Mouse (Mus musculus): ENCODE results near the gene Dscam. TPM values are rescaled to one million over a fixed set of nuclear protein-coding genes. Genes with fewer than 3 reads are reported as not detected.

The Dscam gene
- polyA plus RNA-seq, 1 experiment from 2014 or later: 0.05 TPM

DNA sequence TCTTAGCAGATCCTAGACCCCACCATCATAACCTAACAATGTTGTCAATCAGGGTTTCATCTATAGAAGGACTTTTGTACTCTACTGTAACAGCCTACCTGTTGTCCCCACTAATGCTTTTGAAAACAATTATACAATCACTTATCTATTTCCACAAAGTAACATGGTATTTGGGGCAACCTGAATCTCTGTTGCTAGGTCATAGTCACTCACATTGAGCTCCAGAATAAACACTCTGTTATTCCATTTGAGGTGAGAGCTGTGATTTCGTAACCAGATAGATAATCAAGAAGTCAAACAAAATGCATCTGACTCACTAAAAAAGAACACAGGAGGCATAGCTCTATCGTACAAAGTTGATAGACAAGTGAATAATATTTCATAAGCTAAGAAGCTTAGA lies 226.9 kb downstream of the Dscam start:
- Histone ChIP-seq H3K27me3 (ENCODE audit: insufficient read depth, low read length) (no peaks in the 10 kb centered on the region), H3K4me3 (replicated peaks; ENCODE audit: low read depth, low read length) (no peak overlapping the region), H3K27ac (no peak overlapping the region), H3K4me1 (replicated peaks; ENCODE audit: insufficient read depth, low read length) (no peaks in the 10 kb centered on the region), H3K36me3 (ENCODE audit: insufficient read depth, low read length) (no peaks in the 10 kb centered on the region), H3K9me3 (replicated peaks; ENCODE audit: low read length) (no peaks in the 10 kb centered on the region), H3K4me2 (ENCODE audit: low read length) (no peak overlapping the region), H3K9ac (ENCODE audit: low read depth, low read length) (no peak overlapping the region)
- TF ChIP-seq CTCF (IDR thresholded peaks at IDR 0.05; ENCODE audit: low read depth): no peak
- 88% methylated on average over 2 of the region's 2 CpGs for WGBS
- no peak for DNase-seq (ENCODE audit: low spot score)
- no peak for ATAC-seq (replicated peaks; ENCODE audit: low FRiP score, low read depth)

DNA sequence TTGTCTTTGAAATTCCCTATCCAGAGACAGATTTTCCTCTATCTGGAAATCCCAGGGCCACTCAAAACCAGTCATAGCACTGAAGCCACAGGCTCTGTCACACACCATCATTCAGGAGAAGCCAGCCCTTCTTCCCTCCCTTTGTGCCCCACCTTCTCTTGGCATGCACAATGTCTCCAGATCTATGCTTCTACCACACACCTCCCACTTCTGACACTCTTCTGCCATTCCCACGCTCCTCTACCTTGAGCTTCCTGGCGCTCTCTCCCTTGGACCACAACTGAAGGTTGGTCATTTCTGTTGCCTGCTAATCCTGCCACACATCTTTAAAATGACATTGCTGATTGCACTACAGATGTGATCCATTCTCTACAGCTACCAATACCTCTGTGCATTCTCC lies 235.8 kb downstream of the Dscam start:
- no peaks in the 10 kb centered on the region for H3K27me3 ChIP-seq (ENCODE audit: insufficient read depth, low read length)
- ATAC-seq (replicated peaks; ENCODE audit: low FRiP score, low read depth) (no peak), DNase-seq (ENCODE audit: low spot score) (no peak)
- H3K4me3 ChIP-seq (replicated peaks; ENCODE audit: low read depth, low read length): no peak overlapping the region
- WGBS: 94% methylated on average over 2 of the region's 2 CpGs
- no peak overlapping the region for H3K9ac ChIP-seq (ENCODE audit: low read depth, low read length)
- H3K36me3 ChIP-seq (ENCODE audit: insufficient read depth, low read length): no peaks in the 10 kb centered on the region
- H3K27ac ChIP-seq: no peak overlapping the region
- TF ChIP-seq CTCF (IDR thresholded peaks at IDR 0.05; ENCODE audit: low read depth): no peak
- H3K9me3 ChIP-seq (replicated peaks; ENCODE audit: low read length): no peaks in the 10 kb centered on the region
- no peaks in the 10 kb centered on the region for H3K4me1 ChIP-seq (replicated peaks; ENCODE audit: insufficient read depth, low read length)
- H3K4me2 ChIP-seq (ENCODE audit: low read length): no peak overlapping the region

DNA sequence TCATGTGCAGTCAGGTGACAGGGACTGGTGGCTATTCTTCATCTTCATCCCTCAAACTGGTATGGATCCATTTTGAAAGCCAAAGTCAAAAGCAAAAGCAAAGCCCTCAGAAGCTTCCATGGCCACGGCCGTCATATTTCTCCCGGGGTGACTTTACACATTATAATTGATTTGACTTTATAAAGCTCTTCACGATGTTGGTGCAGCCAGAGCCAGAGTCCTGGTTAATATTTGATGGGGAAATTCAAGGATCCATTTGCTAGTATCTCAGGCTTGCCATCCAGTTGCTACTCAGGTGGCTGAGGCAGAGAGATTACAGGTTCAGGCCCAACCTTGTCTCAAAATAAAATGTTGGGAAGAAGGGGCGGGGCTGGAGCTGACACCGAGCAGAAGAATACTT lies 238.3 kb downstream of the Dscam start:
- no peaks in the 10 kb centered on the region for H3K9me3 ChIP-seq (replicated peaks; ENCODE audit: low read length)
- H3K4me3 ChIP-seq (replicated peaks; ENCODE audit: low read depth, low read length): no peak overlapping the region
- no peaks in the 10 kb centered on the region for H3K27me3 ChIP-seq (ENCODE audit: insufficient read depth, low read length)
- H3K4me1 ChIP-seq (replicated peaks; ENCODE audit: insufficient read depth, low read length): no peaks in the 10 kb centered on the region
- H3K36me3 ChIP-seq (ENCODE audit: insufficient read depth, low read length): no peaks in the 10 kb centered on the region
- ATAC-seq (replicated peaks; ENCODE audit: low FRiP score, low read depth): no peak
- no peak for TF ChIP-seq CTCF (IDR thresholded peaks at IDR 0.05; ENCODE audit: low read depth)
- whole genome bisulfite sequencing: 94% methylated on average over 6 of the region's 6 CpGs
- DNase-seq (ENCODE audit: low spot score): no peak
- no peak overlapping the region for H3K4me2 ChIP-seq (ENCODE audit: low read length)
- H3K27ac ChIP-seq: no peak overlapping the region
- H3K9ac ChIP-seq (ENCODE audit: low read depth, low read length): no peak overlapping the region

DNA sequence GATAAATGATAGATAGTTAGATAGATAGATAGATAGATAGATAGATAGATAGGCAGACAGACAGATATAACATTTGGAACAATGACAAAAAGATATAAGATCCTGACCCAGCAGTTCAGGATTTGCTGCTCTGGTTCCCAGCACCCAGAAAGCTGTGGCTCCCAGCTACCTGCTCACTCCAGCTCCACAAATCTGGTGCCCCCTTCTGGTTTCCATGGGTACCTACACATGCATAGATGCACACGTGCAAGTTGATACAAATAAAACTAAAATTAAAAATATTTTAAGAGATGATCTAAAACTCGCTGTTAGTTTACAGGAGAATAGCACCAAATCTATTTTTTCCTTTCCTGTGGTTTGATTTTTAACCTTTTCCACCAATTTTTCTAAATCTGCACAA lies 238.8 kb downstream of the Dscam start:
- TF ChIP-seq CTCF (IDR thresholded peaks at IDR 0.05; ENCODE audit: low read depth): no peak
- Histone ChIP-seq H3K4me3 (replicated peaks; ENCODE audit: low read depth, low read length) (no peak overlapping the region), H3K27me3 (ENCODE audit: insufficient read depth, low read length) (no peaks in the 10 kb centered on the region), H3K9ac (ENCODE audit: low read depth, low read length) (no peak overlapping the region), H3K36me3 (ENCODE audit: insufficient read depth, low read length) (no peaks in the 10 kb centered on the region), H3K27ac (no peak overlapping the region), H3K4me2 (ENCODE audit: low read length) (no peak overlapping the region), H3K9me3 (replicated peaks; ENCODE audit: low read length) (no peaks in the 10 kb centered on the region), H3K4me1 (replicated peaks; ENCODE audit: insufficient read depth, low read length) (no peaks in the 10 kb centered on the region)
- DNase-seq (ENCODE audit: low spot score) (no peak), ATAC-seq (replicated peaks; ENCODE audit: low FRiP score, low read depth) (no peak)
- 87% methylated on average over 2 of the region's 2 CpGs for WGBS

DNA sequence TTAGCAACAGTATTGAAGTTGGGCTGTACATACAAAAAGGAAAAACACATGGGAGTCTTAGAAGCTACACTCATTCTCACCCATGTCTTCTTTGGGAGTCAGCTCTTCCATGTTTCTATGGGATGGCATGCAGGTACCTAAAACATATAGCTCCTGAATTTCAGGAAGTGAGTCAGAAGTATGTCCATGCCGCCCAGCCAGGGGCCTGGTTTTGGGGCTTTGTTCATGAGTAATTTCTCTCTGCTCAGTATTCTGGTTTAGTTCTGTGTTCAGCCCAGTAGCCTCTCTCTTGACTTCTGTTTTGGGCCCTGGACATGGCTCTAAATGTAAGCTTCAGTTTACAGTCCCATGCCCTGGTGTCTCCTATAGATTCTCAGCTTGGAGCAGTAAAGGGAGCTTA lies 242.5 kb downstream of the Dscam start:
- Histone ChIP-seq H3K4me1 (replicated peaks; ENCODE audit: insufficient read depth, low read length) (no peaks in the 10 kb centered on the region), H3K4me3 (replicated peaks; ENCODE audit: low read depth, low read length) (no peak overlapping the region), H3K36me3 (ENCODE audit: insufficient read depth, low read length) (no peaks in the 10 kb centered on the region), H3K9me3 (replicated peaks; ENCODE audit: low read length) (no peaks in the 10 kb centered on the region), H3K9ac (ENCODE audit: low read depth, low read length) (no peak overlapping the region), H3K27me3 (ENCODE audit: insufficient read depth, low read length) (no peaks in the 10 kb centered on the region), H3K4me2 (ENCODE audit: low read length) (no peak overlapping the region), H3K27ac (no peak overlapping the region)
- no peak for DNase-seq (ENCODE audit: low spot score)
- ATAC-seq (replicated peaks; ENCODE audit: low FRiP score, low read depth): no peak
- 88% methylated on average over 1 of the region's 1 CpGs for WGBS
- no peak for TF ChIP-seq CTCF (IDR thresholded peaks at IDR 0.05; ENCODE audit: low read depth)

DNA sequence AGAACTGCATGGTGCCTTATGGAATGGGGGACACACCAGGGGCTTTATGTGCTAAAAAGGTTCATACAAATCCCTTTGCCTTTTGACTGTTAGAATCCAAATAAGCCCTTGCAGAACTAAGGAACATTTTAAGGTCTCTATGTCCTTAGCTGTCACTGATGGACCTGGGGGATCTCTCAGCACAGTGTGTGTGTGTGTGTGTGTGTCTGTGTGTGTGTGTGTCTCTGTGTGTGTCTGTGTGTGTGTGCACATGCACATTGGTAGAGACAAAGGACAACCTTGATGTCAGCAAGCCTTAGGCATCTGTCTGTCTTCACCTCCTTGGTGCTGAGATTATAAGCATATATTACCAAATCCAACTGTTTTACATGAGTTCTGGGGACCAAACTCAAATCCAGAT lies 243.1 kb downstream of the Dscam start:
- no peak overlapping the region for H3K9ac ChIP-seq (ENCODE audit: low read depth, low read length)
- no peaks in the 10 kb centered on the region for H3K27me3 ChIP-seq (ENCODE audit: insufficient read depth, low read length)
- no peak overlapping the region for H3K27ac ChIP-seq
- no peaks in the 10 kb centered on the region for H3K36me3 ChIP-seq (ENCODE audit: insufficient read depth, low read length)
- H3K9me3 ChIP-seq (replicated peaks; ENCODE audit: low read length): no peaks in the 10 kb centered on the region
- no peak overlapping the region for H3K4me3 ChIP-seq (replicated peaks; ENCODE audit: low read depth, low read length)
- TF ChIP-seq CTCF (IDR thresholded peaks at IDR 0.05; ENCODE audit: low read depth): no peak
- DNase-seq (ENCODE audit: low spot score) (no peak), ATAC-seq (replicated peaks; ENCODE audit: low FRiP score, low read depth) (no peak)
- H3K4me1 ChIP-seq (replicated peaks; ENCODE audit: insufficient read depth, low read length): no peaks in the 10 kb centered on the region
- H3K4me2 ChIP-seq (ENCODE audit: low read length): no peak overlapping the region

DNA sequence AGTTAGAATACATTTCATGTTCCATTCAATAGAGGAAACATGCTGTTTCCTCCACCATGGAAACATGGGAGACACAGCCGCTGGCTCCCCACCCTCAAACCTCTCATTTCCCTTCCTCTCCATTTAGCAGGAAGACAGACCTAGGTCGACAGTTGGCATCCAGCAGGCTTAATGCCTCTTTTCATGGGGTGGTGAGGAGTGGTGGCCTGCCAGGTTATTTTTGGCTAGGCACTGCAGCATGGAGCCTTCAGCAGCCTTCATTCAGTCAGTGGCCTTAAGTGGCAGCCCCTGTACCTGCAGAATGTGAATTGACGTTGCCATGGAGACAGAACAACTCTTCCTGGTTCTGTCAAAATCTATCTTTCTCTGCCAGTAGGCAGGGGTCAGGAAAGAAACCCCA lies 243.6 kb downstream of the Dscam start:
- Histone ChIP-seq H3K9me3 (replicated peaks; ENCODE audit: low read length) (no peaks in the 10 kb centered on the region), H3K4me1 (replicated peaks; ENCODE audit: insufficient read depth, low read length) (no peaks in the 10 kb centered on the region), H3K4me2 (ENCODE audit: low read length) (no peak overlapping the region), H3K36me3 (ENCODE audit: insufficient read depth, low read length) (no peaks in the 10 kb centered on the region), H3K4me3 (replicated peaks; ENCODE audit: low read depth, low read length) (no peak overlapping the region), H3K27me3 (ENCODE audit: insufficient read depth, low read length) (no peaks in the 10 kb centered on the region), H3K9ac (ENCODE audit: low read depth, low read length) (no peak overlapping the region), H3K27ac (no peak overlapping the region)
- no peak for TF ChIP-seq CTCF (IDR thresholded peaks at IDR 0.05; ENCODE audit: low read depth)
- no peak for DNase-seq (ENCODE audit: low spot score)
- 47% methylated on average over 3 of the region's 3 CpGs for WGBS
- ATAC-seq (replicated peaks; ENCODE audit: low FRiP score, low read depth): no peak

Measured in kidney, postnatal 0 days (tissue).